Comparison of ENCODE assay signal across 27 mouse cellular contexts in genomic region chr1:166090306-166090705, GRCm38 (mm10). TPM values are rescaled to one million over a fixed set of nuclear protein-coding genes. Genes with fewer than 3 reads are reported as not detected.
"Had no signal": no experiment of that assay in that cellular context is flagged by ENCODE, and none has a peak within 500 bp of the region (broad histone marks: within the 10 kb centered on the region; RNA-seq: fewer than 3 reads in every experiment).

No protein-coding gene starts in this region.

- H3K4me3 ChIP-seq: embryonic facial prominence, embryonic 10.5 days; embryonic facial prominence, embryonic 12.5 days; embryonic facial prominence, embryonic 13.5 days; embryonic facial prominence, embryonic 15.5 days; erythroblast, embryonic 14.5 days; forebrain, embryonic 10.5 days; forebrain, embryonic 12.5 days; forebrain, embryonic 13.5 days; forebrain, embryonic 15.5 days; gastrocnemius, adult 2 months; heart, adult 2 months had no signal

- DNase-seq: cerebellum, adult 9-10 months; cerebellum, adult 9-11 months; cerebellum, postnatal 10 days; cerebellum, postnatal 14 days; cerebellum, postnatal 25 days; cerebellum, postnatal 36 days; forebrain, postnatal 0 days; gastrocnemius, adult 2 months; gastrocnemius, postnatal 10 days; gastrocnemius, postnatal 14 days; gastrocnemius, postnatal 25 days; gastrocnemius, postnatal 36 days; heart, adult 18-20 months; heart, adult 2 months had no signal

- H3K27ac ChIP-seq: embryonic facial prominence, embryonic 12.5 days; embryonic facial prominence, embryonic 13.5 days; embryonic facial prominence, embryonic 15.5 days; forebrain, embryonic 10.5 days; forebrain, embryonic 12.5 days; forebrain, embryonic 13.5 days; forebrain, embryonic 15.5 days; gastrocnemius, adult 2 months; heart, adult 2 months had no signal

- H3K9ac ChIP-seq: embryonic facial prominence, embryonic 12.5 days; embryonic facial prominence, embryonic 13.5 days; embryonic facial prominence, embryonic 15.5 days; forebrain, embryonic 12.5 days; forebrain, embryonic 13.5 days; forebrain, embryonic 15.5 days; forebrain, postnatal 0 days had no signal

- H3K9me3 ChIP-seq: embryonic facial prominence, embryonic 10.5 days; embryonic facial prominence, embryonic 12.5 days; embryonic facial prominence, embryonic 13.5 days; embryonic facial prominence, embryonic 15.5 days; forebrain, embryonic 10.5 days; forebrain, embryonic 12.5 days; forebrain, embryonic 13.5 days; forebrain, embryonic 15.5 days had no signal

- ATAC-seq: forebrain, embryonic 13.5 days; forebrain, embryonic 14.5 days; forebrain, embryonic 15.5 days; forebrain, embryonic 16.5 days; forebrain, postnatal 0 days had no signal

- H3K27me3 ChIP-seq: embryonic facial prominence, embryonic 12.5 days; embryonic facial prominence, embryonic 13.5 days; embryonic facial prominence, embryonic 15.5 days; forebrain, embryonic 12.5 days; forebrain, embryonic 13.5 days; forebrain, embryonic 15.5 days had no signal

- H3K4me1 ChIP-seq: embryonic facial prominence, embryonic 15.5 days; forebrain, embryonic 15.5 days had no signal

- H3K36me3 ChIP-seq: embryonic facial prominence, embryonic 10.5 days; embryonic facial prominence, embryonic 12.5 days; embryonic facial prominence, embryonic 13.5 days; embryonic facial prominence, embryonic 15.5 days; forebrain, embryonic 10.5 days; forebrain, embryonic 12.5 days; forebrain, embryonic 15.5 days had no signal

- H3K4me2 ChIP-seq: embryonic facial prominence, embryonic 12.5 days; embryonic facial prominence, embryonic 13.5 days; embryonic facial prominence, embryonic 15.5 days; forebrain, embryonic 12.5 days; forebrain, embryonic 13.5 days; forebrain, embryonic 15.5 days had no signal

RNA-seq across cellular contexts. Expression of gene Dusp27, which starts 37.4 kb away (rescaled TPM):
- polyA plus RNA-seq: erythroblast, embryonic 14.5 days had no signal

RNA-seq across cellular contexts. Expression of gene Gpa33, which starts 39.7 kb away (rescaled TPM):
- polyA plus RNA-seq: cortical plate, adult 2 months; erythroblast, embryonic 14.5 days; forebrain, embryonic 12.5 days; forebrain, embryonic 13.5 days; forebrain, embryonic 14.5 days; forebrain, embryonic 15.5 days; forebrain, embryonic 16.5 days; frontal cortex, adult 2 months; heart, adult 2 months had no signal
